Mouse (Mus musculus): Measurements from ENCODE around the gene Gm10959.

DNA sequence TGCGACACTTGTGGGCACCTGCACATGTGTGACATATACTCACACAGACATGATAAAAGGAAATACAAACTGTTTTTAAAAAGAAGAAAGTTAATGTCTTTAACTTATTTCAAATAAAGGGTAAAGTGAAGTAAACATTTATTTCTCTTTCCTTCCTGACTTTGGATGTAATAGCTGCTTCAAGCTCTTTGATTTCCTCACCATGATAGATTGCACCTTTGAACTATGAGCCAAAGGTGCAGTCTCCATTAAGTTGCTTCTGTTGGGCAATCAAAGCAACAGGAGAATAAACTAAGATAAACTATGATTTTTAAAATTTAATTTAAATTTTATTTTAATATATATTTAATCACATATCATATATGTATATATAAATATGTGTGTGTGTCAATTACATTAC is 50.9 kb downstream of the Gm10959 start:
- TF ChIP-seq POLR2A (IDR thresholded peaks at IDR 0.05; ENCODE audit: borderline replicate concordance, extremely low read depth, insufficient read depth, insufficient read length, poor library complexity, severe bottlenecking), result no peak
- TF ChIP-seq CTCF (IDR thresholded peaks at IDR 0.05; ENCODE audit: borderline replicate concordance, extremely low read depth, insufficient read depth, insufficient read length), result no peak
